Mouse (Mus musculus) lung, postnatal 36 days (tissue): ENCODE results near the gene Ccdc63.
"Not testable (repeated sequence)": the region's sequence is repeated elsewhere in the genome, so short reads cannot be mapped to it uniquely, and the experiment has no call there.

ENCODE experiments used
- DNase-seq: peaks from one replicate; pipeline ENCODE4 v3.0.0; 2022; ENCODE audit warnings: mixed read lengths

Ccdc63 gene

GRCm38 (mm10) chr5:122148107-122148506 is 7.5 kb upstream of the Ccdc63 start:
- DNase-seq = no peak

- DNase-seq = no peak
These were observed 6.0 kb upstream of the Ccdc63 start for GRCm38 (mm10) chr5:122146609-122147008.

- peak; percentile 84 for DNase-seq
These were observed 5.5 kb upstream of the Ccdc63 start for GRCm38 (mm10) chr5:122146056-122146580.

- peak; percentile 75 for DNase-seq
These were observed 4.9 kb upstream of the Ccdc63 start for GRCm38 (mm10) chr5:122145381-122146055.

- peak; percentile 67 for DNase-seq
These were observed 4.2 kb upstream of the Ccdc63 start for GRCm38 (mm10) chr5:122144825-122145224.

- DNase-seq = peak; percentile 82
These were observed 2.9 kb upstream of the Ccdc63 start for GRCm38 (mm10) chr5:122143543-122143942.

- peak; percentile 75 for DNase-seq
These were observed 1.8 kb upstream of the Ccdc63 start for GRCm38 (mm10) chr5:122142230-122142992.

GRCm38 (mm10) chr5:122139771-122140170 is 852 bp downstream of the Ccdc63 start:
- not testable (repeated sequence) for DNase-seq

GRCm38 (mm10) chr5:122138856-122139255 is 1.8 kb downstream of the Ccdc63 start:
- DNase-seq = no peak

- DNase-seq = peak; percentile 68
These were observed 3.9 kb downstream of the Ccdc63 start for GRCm38 (mm10) chr5:122136508-122137408.

GRCm38 (mm10) chr5:122135290-122135882 is 5.2 kb downstream of the Ccdc63 start:
- DNase-seq = no peak

- DNase-seq = no peak
These were observed 6.0 kb downstream of the Ccdc63 start for GRCm38 (mm10) chr5:122134395-122135289.

- DNase-seq = no peak
These were observed 7.6 kb downstream of the Ccdc63 start for GRCm38 (mm10) chr5:122133050-122133389.

- DNase-seq = no peak
These were observed 8.2 kb downstream of the Ccdc63 start for GRCm38 (mm10) chr5:122132167-122133049.

- DNase-seq = peak; percentile 93
These were observed 9.3 kb downstream of the Ccdc63 start for GRCm38 (mm10) chr5:122131076-122132051.

GRCm38 (mm10) chr5:122130341-122130998 is 10.2 kb downstream of the Ccdc63 start:
- DNase-seq = no peak

GRCm38 (mm10) chr5:122129068-122129655 is 11.5 kb downstream of the Ccdc63 start:
- DNase-seq = peak; percentile 94

- DNase-seq = peak; percentile 34
These were observed 15.3 kb downstream of the Ccdc63 start for GRCm38 (mm10) chr5:122125211-122125760.
